Mouse (Mus musculus) retina, adult 2 months (tissue): ENCODE data around the gene Tax1bp3.

Experiments
- DNase-seq: peaks from one replicate; pipeline ENCODE4 v3.0.0-alpha.2; 2012; ENCODE audit warnings: low read depth, low spot score

Gene Tax1bp3

DNA sequence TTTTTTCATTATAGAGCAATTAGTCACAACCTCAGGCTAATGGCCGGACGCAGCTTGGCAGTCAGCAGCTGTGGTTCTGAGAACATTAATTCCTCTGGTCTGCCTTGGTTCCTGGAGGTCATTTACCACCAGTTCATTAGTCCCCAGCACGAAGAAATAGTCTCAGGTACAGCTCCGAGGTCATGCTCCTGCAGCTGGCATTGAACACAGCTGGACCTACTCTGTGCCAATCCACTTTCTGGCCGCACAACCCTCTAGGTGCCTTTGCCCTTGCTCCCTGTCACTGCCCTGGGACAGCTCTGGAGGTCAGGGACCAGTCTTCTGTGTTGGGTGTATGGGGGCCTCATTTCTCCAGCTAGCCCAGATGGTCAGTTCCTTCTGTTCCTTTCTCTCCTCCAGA, 52.0 kb downstream of the Tax1bp3 start:
- no peak for DNase-seq

DNA sequence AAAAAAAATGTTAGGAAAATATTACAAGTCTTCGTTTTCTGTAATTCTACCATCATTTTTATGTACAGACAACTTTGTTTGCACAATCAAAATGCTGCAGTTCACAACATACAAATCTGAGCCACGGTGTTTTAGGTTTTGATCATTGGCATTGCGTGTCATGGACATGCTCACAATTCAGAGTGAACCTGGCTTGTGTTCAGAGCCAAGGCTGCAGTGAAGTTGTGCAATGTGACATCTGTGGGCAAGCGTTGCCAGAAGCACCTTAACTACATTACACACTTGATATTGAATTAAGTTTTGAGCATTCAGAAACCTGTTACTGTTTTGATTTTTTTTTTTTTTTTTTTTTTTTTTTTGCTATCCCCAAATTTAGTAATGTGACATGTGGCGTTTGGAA, 53.2 kb downstream of the Tax1bp3 start:
- no peak for DNase-seq

DNA sequence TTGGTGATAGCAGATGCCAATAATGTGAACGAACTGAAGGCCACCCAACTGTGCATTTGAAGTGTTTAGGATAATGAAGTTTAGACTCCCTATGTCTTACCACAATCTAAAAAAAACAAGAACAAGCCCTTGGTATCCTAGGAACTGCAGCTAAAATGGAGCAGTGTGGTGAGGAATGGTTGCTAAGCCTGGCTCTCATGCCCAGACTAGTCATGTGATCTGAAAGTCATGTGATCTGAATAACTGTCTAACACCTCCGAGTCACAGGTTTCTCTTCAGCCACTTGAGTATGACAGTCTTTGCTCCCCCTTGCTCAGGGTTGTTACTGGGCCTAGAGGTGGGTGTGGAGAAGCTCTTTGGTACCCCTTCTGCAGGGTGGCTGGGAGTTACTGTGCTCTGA, 55.6 kb downstream of the Tax1bp3 start:
- no peak for DNase-seq
